Mouse (Mus musculus) hindbrain, embryonic 13.5 days (tissue): ENCODE results near the gene Slc16a11. TPM values are rescaled to one million over a fixed set of nuclear protein-coding genes. Genes with fewer than 3 reads are reported as not detected.

Source experiments
- ATAC-seq: fragments of 200-750 bp; cut with Nextera tagmentation; 2 replicates; pipeline ENCODE4 v1.8.0; 2017; ENCODE audit warnings: moderate TSS enrichment; ENCODE audit not compliant: low FRiP score
- H3K27ac ChIP-seq: fragments of 300-500 bp; sonication (generic); 2 replicates; pipeline ENCODE4 v1.5.1; 2015; ENCODE audit warnings: inconsistent platforms, mild to moderate bottlenecking, moderate library complexity
- H3K27me3 ChIP-seq: fragments of 300-500 bp; sonication (generic); 2 replicates; pipeline ENCODE4 v1.6.1; 2015; ENCODE audit warnings: mild to moderate bottlenecking, inconsistent platforms
- H3K36me3 ChIP-seq: fragments of 300-500 bp; sonication (generic); 2 replicates; pipeline ENCODE4 v1.6.1; 2015; ENCODE audit warnings: mild to moderate bottlenecking, inconsistent platforms
- H3K4me1 ChIP-seq: fragments of 300-500 bp; sonication (generic); replicated peaks from 2 replicates; pipeline ENCODE4 v1.6.1; 2015; ENCODE audit warnings: inconsistent platforms
- H3K4me2 ChIP-seq: fragments of 300-500 bp; sonication (generic); 2 replicates; pipeline ENCODE4 v1.6.1; 2015; ENCODE audit warnings: inconsistent platforms, mild to moderate bottlenecking, moderate library complexity
- H3K4me3 ChIP-seq: fragments of 300-500 bp; sonication (generic); 2 replicates; pipeline ENCODE4 v1.5.1; 2015; ENCODE audit warnings: mild to moderate bottlenecking, inconsistent platforms
- H3K9ac ChIP-seq: fragments of 300-500 bp; sonication (generic); 2 replicates; pipeline ENCODE4 v1.6.1; 2015; ENCODE audit warnings: mild to moderate bottlenecking, inconsistent platforms
- H3K9me3 ChIP-seq: fragments of 300-500 bp; sonication (generic); 2 replicates; pipeline ENCODE4 v1.6.1; 2016; ENCODE audit warnings: inconsistent platforms
- WGBS: fragments of 180-500 bp; shearing (Covaris S2); methylation state at CpG from one replicate; pipeline ENCODE4 v1.1.7; 2015; 5-methylcytosine and 5-hydroxymethylcytosine counted together
- polyA plus RNA-seq: library from polyadenylated mRNA; unstranded; fragments of >200 nt; fragmentation: Nextera tagmentation; extraction: Ambion mirVana; gene quantifications from 2 replicates; pipeline ENCODE4 v1.2.1, GENCODE M21; 2015

The Slc16a11 gene
- polyA plus RNA-seq, 1 experiment from 2014 or later, result 4.6 TPM

DNA sequence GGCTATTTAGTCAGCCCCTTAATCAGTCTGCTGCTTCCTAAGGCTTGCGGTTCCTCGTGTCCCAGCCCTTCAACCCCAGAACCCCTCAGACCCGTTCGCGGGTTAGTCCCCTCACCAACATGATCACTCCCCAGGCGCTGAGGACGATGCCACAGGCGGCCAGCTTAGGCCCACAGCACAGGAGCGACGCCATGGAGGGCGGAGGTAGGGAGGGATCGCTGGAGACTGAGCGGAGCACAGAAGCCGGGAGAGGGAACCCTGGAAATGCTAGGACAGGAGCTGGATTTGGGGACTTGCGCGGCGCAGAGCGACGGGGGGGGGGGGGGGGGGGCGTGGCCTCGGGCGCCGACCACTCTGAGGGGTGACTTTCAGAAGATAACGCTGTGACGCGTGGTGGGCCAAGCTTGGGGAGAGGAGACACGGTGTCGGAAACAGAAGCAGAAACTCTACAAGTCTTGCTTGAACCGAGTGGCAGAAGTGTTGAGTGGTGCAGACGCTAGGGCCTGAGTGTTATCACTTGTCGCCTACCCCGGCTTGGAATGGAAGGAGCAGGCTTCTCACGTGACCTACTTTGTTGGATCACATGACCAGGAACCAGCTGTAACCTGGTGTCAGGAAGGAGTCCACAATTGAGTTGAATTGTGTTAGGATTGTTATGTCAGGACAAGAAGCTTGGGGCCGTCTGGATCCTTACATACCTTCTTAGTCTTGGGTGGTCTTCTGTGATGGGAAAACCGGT lies 27.2 kb downstream of the Slc16a11 start, which contains the start of the genes Gm21988 and Rnasek:
TSS of gene Gm21988 (minus strand) at position 290 of the 739 bp plus-strand sequence.
TSS of gene Rnasek (minus strand) at position 302 of the 739 bp plus-strand sequence.
- H3K4me2 ChIP-seq, result peak within 1 kb of the TSS; percentile 94
- H3K9me3 ChIP-seq, result no peaks in the 10 kb centered on the region
- peaks cover 11% of the 10 kb centered on the region; the same call in 1 of the 2 replicates for H3K27me3 ChIP-seq
- ATAC-seq, result peak; percentile 24
- peaks cover 40% of the 10 kb centered on the region for H3K4me1 ChIP-seq
- peak within 1 kb of the TSS; percentile 95 for H3K9ac ChIP-seq
- H3K4me3 ChIP-seq, result peak within 1 kb of the TSS; percentile 93
- under 1% methylated on average over 32 of the region's 35 CpGs for WGBS
- peak within 1 kb of the TSS; percentile 95 for H3K27ac ChIP-seq
- peaks cover 13% of the 10 kb centered on the region for H3K36me3 ChIP-seq

DNA sequence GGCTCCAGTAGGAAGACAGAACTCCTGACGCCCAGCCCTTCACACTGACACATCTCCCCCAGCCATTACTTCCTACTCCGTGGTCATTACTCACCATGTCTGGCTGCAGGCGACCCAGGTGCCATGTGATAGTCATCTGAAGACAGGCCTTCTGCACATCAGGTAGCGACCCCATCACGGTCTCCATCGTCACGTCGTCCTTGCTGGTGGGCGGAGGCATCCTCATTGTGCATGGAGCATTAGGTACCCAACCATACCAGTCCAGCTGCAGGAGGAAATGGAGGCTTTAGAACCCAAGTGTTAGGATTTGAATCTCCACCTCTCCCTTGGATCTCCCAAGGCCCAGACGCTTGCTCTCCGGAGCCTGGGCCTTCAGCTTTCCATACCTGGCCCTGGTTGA lies 30.0 kb downstream of the Slc16a11 start:
- WGBS, result 72% methylated on average over 11 of the region's 11 CpGs
- no peak overlapping the region for H3K27ac ChIP-seq
- H3K36me3 ChIP-seq, result no peaks in the 10 kb centered on the region
- no peak overlapping the region for H3K4me3 ChIP-seq
- peaks cover 21% of the 10 kb centered on the region for H3K4me1 ChIP-seq
- peaks cover 25% of the 10 kb centered on the region for H3K27me3 ChIP-seq
- no peak overlapping the region for H3K4me2 ChIP-seq
- H3K9ac ChIP-seq, result no peak overlapping the region
- H3K9me3 ChIP-seq, result no peaks in the 10 kb centered on the region
- no peak for ATAC-seq

DNA sequence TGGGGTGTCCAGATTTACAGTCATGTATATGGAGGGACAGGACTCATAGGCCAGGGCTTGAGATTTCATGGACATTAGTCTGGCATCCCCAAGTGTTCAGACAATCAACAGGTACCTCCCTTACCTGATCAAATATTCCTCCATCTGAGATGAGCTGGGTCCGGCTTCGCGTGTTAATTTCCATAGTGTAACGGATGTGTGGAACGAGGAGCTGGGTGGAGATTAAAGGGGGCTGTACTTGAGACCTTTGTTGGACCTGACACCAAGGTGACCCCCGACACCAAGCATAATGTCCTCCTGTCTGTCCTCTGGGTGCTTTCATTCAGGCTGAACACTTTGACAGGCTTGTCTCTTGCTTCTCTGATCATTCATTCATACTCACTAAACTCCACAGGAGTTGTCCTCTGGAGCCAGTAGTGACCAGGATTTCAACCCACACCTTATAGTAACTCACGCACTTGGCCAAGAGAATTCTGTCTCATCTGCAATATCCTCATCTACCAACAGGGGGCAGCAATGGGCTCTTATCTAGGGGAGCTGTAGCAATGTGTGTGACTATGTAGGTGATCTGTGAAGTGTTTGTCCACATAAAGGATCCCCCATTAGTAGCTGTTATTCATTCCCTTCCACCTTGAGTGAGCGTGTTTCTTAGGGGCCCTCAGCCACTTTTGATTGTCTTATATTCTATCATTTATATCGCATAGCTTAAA lies 34.7 kb downstream of the Slc16a11 start:
- Histone ChIP-seq H3K4me2 (no peak overlapping the region), H3K36me3 (no peaks in the 10 kb centered on the region), H3K27me3 (peaks cover 54% of the 10 kb centered on the region), H3K4me1 (no peaks in the 10 kb centered on the region), H3K27ac (no peak overlapping the region), H3K9ac (no peak overlapping the region), H3K9me3 (no peaks in the 10 kb centered on the region), H3K4me3 (no peak overlapping the region)
- WGBS, result 44% methylated on average over 9 of the region's 9 CpGs
- ATAC-seq, result no peak

- Histone ChIP-seq H3K36me3 (no peaks in the 10 kb centered on the region), H3K4me3 (no peak overlapping the region), H3K9me3 (no peaks in the 10 kb centered on the region), H3K27ac (no peak overlapping the region), H3K4me1 (peaks cover 4% of the 10 kb centered on the region), H3K9ac (no peak overlapping the region), H3K27me3 (peaks cover 67% of the 10 kb centered on the region), H3K4me2 (no peak overlapping the region)
- no peak for ATAC-seq
- WGBS, result 78% methylated on average over 11 of the region's 11 CpGs
Observed at GRCm38 (mm10) chr11:70250150-70250549, 37.6 kb downstream of the Slc16a11 start.

DNA sequence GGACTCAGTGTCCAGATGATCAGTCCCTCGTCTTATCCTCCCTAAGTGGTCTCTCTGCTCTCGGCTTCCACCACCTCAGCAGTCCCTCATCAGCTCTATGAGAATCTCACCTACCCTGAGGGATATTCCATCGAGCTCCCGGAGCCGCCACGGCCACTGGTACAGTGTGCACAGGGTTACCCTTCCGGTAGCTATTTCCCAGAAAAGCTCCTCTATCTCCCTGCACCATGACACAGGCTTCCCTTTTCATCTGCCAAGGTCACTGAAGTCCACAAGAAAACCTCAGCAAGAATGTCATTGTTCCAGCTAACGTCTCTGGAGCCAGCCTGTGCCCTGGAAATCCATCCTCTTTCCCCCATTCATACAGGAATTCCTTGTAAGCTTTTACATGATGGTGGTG lies 39.3 kb downstream of the Slc16a11 start:
- Histone ChIP-seq H3K9ac (no peak overlapping the region), H3K27ac (no peak overlapping the region), H3K9me3 (no peaks in the 10 kb centered on the region), H3K36me3 (no peaks in the 10 kb centered on the region), H3K4me2 (no peak overlapping the region), H3K4me3 (no peak overlapping the region), H3K4me1 (peaks cover 4% of the 10 kb centered on the region), H3K27me3 (peaks cover 69% of the 10 kb centered on the region)
- WGBS, result 84% methylated on average over 8 of the region's 8 CpGs
- no peak for ATAC-seq

DNA sequence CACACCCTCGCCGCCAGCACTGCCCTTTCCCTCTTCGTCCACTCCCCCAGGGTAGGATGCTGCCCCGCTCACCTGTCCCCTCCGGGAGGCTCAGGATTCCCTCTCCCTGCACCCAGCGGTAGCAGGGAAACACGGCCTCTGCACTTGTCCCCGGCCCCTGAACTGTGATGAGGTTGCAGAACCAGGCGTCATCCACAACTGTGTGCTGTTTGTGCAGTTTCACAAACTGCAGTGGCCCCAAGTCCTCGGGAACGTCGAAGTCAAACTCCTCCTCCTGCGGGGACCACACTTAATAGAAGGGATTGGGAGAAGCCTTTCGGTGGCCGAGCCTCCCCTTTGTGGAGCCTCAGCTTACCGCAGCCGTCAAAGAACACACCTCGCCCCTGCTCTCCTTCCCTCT lies 41.8 kb downstream of the Slc16a11 start:
- Histone ChIP-seq H3K27ac (no peak overlapping the region), H3K4me3 (peak overlapping the region; percentile 23), H3K9me3 (no peaks in the 10 kb centered on the region), H3K4me2 (peak overlapping the region; percentile 43), H3K9ac (no peak overlapping the region), H3K27me3 (peaks cover 77% of the 10 kb centered on the region), H3K36me3 (no peaks in the 10 kb centered on the region), H3K4me1 (peaks cover 4% of the 10 kb centered on the region)
- WGBS, result 4% methylated on average over 18 of the region's 18 CpGs
- no peak for ATAC-seq

GRCm38 (mm10) chr11:70254931-70255531 lies 42.5 kb downstream of the Slc16a11 start, which contains the start of gene Alox12:
Gene Alox12, minus strand, starts transcription at chr11:70255353.
- H3K27ac ChIP-seq, result no peak within 1 kb of the TSS
- no peaks in the 10 kb centered on the region for H3K36me3 ChIP-seq
- H3K4me1 ChIP-seq, result peaks cover 4% of the 10 kb centered on the region
- H3K9me3 ChIP-seq, result no peaks in the 10 kb centered on the region
- H3K4me3 ChIP-seq, result peak within 1 kb of the TSS; percentile 23
- 2% methylated on average over 25 of the region's 25 CpGs for WGBS
- H3K27me3 ChIP-seq, result peaks cover 71% of the 10 kb centered on the region
- ATAC-seq, result no peak
- H3K9ac ChIP-seq, result peak within 1 kb of the TSS; percentile 39
- H3K4me2 ChIP-seq, result peak within 1 kb of the TSS; percentile 43

- Histone ChIP-seq H3K9ac (no peak overlapping the region), H3K27me3 (peaks cover 37% of the 10 kb centered on the region), H3K4me2 (no peak overlapping the region), H3K36me3 (no peaks in the 10 kb centered on the region), H3K9me3 (no peaks in the 10 kb centered on the region), H3K4me1 (peaks cover 4% of the 10 kb centered on the region), H3K4me3 (no peak overlapping the region), H3K27ac (no peak overlapping the region)
- 94% methylated on average over 4 of the region's 4 CpGs for WGBS
- ATAC-seq, result no peak
Observed at GRCm38 (mm10) chr11:70259035-70259434, 46.5 kb downstream of the Slc16a11 start.

DNA sequence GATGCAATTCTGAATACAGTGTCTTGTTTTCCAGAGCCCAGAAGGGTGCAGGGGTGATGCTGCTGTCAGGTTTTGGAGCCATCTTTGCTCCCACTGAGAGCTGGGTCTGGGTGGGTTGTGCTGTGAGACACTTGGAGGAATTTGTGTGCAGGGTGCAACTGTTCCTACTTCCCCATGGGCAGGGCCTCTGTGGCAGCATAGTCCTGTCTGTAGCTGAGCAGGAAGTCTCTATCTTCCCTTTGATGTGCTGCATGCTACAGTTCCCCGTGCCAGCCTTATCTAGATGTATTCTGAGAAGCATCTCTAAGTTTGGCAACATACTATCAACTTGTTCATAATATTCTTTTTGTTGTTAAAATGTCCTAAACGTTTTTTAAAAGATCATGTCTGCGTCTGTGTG lies 52.7 kb downstream of the Slc16a11 start:
- ATAC-seq, result no peak
- Histone ChIP-seq H3K4me1 (no peaks in the 10 kb centered on the region), H3K4me2 (no peak overlapping the region), H3K36me3 (no peaks in the 10 kb centered on the region), H3K4me3 (no peak overlapping the region), H3K27me3 (peaks cover 9% of the 10 kb centered on the region; the same call in 1 of the 2 replicates), H3K9me3 (no peaks in the 10 kb centered on the region), H3K9ac (no peak overlapping the region), H3K27ac (no peak overlapping the region)
- WGBS, result 62% methylated on average over 3 of the region's 3 CpGs

DNA sequence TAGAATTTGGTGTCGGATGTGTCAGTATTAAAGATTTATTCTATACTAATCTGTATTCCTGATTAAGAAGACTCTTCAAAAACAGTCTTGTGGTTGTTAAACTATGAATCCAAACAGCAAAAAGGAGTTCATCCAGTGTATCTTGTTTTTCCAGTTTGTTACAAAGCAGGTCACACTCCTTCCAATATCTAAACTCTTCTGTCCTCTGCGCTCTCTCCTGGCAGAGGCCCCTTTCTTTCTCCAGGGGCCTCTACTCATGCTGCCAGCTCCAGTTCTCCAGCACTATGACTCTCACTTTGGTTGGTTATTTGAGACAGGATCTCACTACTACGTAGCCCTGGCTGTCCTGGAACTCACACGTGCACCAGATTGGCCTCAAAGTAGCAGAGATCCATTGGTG lies 53.3 kb downstream of the Slc16a11 start:
- H3K27ac ChIP-seq, result no peak overlapping the region
- no peak overlapping the region for H3K4me3 ChIP-seq
- ATAC-seq, result no peak
- H3K4me1 ChIP-seq, result no peaks in the 10 kb centered on the region
- WGBS, result 86% methylated on average over 4 of the region's 4 CpGs
- no peak overlapping the region for H3K4me2 ChIP-seq
- H3K9ac ChIP-seq, result no peak overlapping the region
- no peaks in the 10 kb centered on the region for H3K36me3 ChIP-seq
- H3K27me3 ChIP-seq, result peaks cover 9% of the 10 kb centered on the region; the same call in 1 of the 2 replicates
- H3K9me3 ChIP-seq, result no peaks in the 10 kb centered on the region
